Mouse (Mus musculus): Measurements from ENCODE around the gene Serinc3.
"Not testable (repeated sequence)": the region's sequence is repeated elsewhere in the genome, so short reads cannot be mapped to it uniquely, and the experiment has no call there.

Gene Serinc3

GRCm38 (mm10) chr2:163662698-163663221, 17.8 kb upstream of the Serinc3 start:
- DNase-seq (ENCODE audit: low read depth, low spot score), result no peak

GRCm38 (mm10) chr2:163662076-163662475, 17.1 kb upstream of the Serinc3 start:
- no peak for DNase-seq (ENCODE audit: low read depth, low spot score)

GRCm38 (mm10) chr2:163661371-163661850, 16.5 kb upstream of the Serinc3 start:
- no peak for DNase-seq (ENCODE audit: low read depth, low spot score)

GRCm38 (mm10) chr2:163660103-163660701, 15.3 kb upstream of the Serinc3 start:
- DNase-seq (ENCODE audit: low read depth, low spot score), result no peak

GRCm38 (mm10) chr2:163659431-163659830, 14.5 kb upstream of the Serinc3 start:
- no peak for DNase-seq (ENCODE audit: low read depth, low spot score)

GRCm38 (mm10) chr2:163658941-163659340, 14.0 kb upstream of the Serinc3 start:
- DNase-seq (ENCODE audit: low read depth, low spot score), result no peak

- DNase-seq (ENCODE audit: low read depth, low spot score), result peak; percentile 84
Measured at GRCm38 (mm10) chr2:163657975-163658886, 13.3 kb upstream of the Serinc3 start, which contains the start of gene Pkig. TSS of gene Pkig (plus strand) at chr2:163658386.

- DNase-seq (ENCODE audit: low read depth, low spot score), result no peak
Measured at GRCm38 (mm10) chr2:163657486-163657885, 12.6 kb upstream of the Serinc3 start.

- not testable (repeated sequence) for DNase-seq (ENCODE audit: low read depth, low spot score)
Measured at GRCm38 (mm10) chr2:163655699-163656098, 10.8 kb upstream of the Serinc3 start.

GRCm38 (mm10) chr2:163646461-163647080, 1.6 kb upstream of the Serinc3 start:
- DNase-seq (ENCODE audit: low read depth, low spot score), result no peak

- no peak for DNase-seq (ENCODE audit: low read depth, low spot score)
Measured at GRCm38 (mm10) chr2:163645700-163646460, 949 bp upstream of the Serinc3 start.

- no peak for DNase-seq (ENCODE audit: low read depth, low spot score)
Measured at GRCm38 (mm10) chr2:163644047-163644446, 884 bp downstream of the Serinc3 start.

- DNase-seq (ENCODE audit: low read depth, low spot score), result no peak
Measured at GRCm38 (mm10) chr2:163643576-163643971, 1.4 kb downstream of the Serinc3 start.

GRCm38 (mm10) chr2:163642685-163643575, 2.0 kb downstream of the Serinc3 start:
- no peak for DNase-seq (ENCODE audit: low read depth, low spot score)

GRCm38 (mm10) chr2:163641681-163642080, 3.2 kb downstream of the Serinc3 start:
- no peak for DNase-seq (ENCODE audit: low read depth, low spot score)

GRCm38 (mm10) chr2:163640493-163640892, 4.4 kb downstream of the Serinc3 start:
- no peak for DNase-seq (ENCODE audit: low read depth, low spot score)

- DNase-seq (ENCODE audit: low read depth, low spot score), result no peak
Measured at GRCm38 (mm10) chr2:163637655-163638266, 7.2 kb downstream of the Serinc3 start.

- DNase-seq (ENCODE audit: low read depth, low spot score), result no peak
Measured at GRCm38 (mm10) chr2:163636057-163636456, 8.9 kb downstream of the Serinc3 start.

- DNase-seq (ENCODE audit: low read depth, low spot score), result no peak
Measured at GRCm38 (mm10) chr2:163634211-163634610, 10.7 kb downstream of the Serinc3 start.

- DNase-seq (ENCODE audit: low read depth, low spot score), result no peak
Measured at GRCm38 (mm10) chr2:163631715-163632114, 13.2 kb downstream of the Serinc3 start.

Measured in retina, postnatal 7 days (tissue).